Mouse (Mus musculus): ENCODE results near the gene Espnl. TPM values are rescaled to one million over a fixed set of nuclear protein-coding genes. Genes with fewer than 3 reads are reported as not detected.

Espnl gene
- polyA plus RNA-seq, 2 experiments, result 0.01 to 0.03 TPM

DNA sequence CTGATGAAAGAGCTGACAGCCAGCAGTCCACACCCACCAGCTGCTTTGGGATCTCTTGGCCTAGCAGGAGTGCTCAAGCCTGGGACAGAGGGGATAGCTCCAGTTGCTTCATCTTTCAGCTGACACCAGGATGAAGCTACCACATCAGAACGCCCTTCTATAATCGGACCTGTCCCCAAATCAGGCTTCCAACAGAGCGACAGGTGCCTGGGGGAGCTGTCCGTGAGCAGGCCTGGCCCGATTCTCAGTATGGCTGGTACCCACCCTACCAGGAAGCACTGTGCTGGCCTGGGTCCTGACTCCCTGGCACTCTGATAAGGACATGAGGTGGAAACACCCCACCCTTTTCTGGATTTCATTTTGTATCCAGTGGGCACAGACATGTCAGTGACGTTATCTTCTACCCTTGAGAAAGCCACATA lies 51.5 kb downstream of the Espnl start:
- Histone ChIP-seq H3K36me3 (replicated peaks; ENCODE audit: control insufficient read depth, insufficient read depth, low read depth) (peaks cover 73% of the 10 kb centered on the region), H3K4me1 (replicated peaks; ENCODE audit: control insufficient read depth in 2 of 2, insufficient read depth in 2 of 2, low read length in 1 of 2) (peaks cover 15 to 22% of the 10 kb centered on the region in 2 experiments), H3K9me3 (ENCODE audit: control insufficient read depth, low read length) (no peaks in the 10 kb centered on the region), H3K27me3 (ENCODE audit: control insufficient read depth, insufficient read depth, low read length) (no peaks in the 10 kb centered on the region), H3K4me3 (ENCODE audit: insufficient read depth in 1 of 2, low read depth in 2 of 2, low read length in 2 of 2) (no peak overlapping the region), H3K9ac (replicated peaks) (no peak overlapping the region), H3K27ac (peak overlapping the region; percentile 72), H3K4me2 (ENCODE audit: low read depth) (peak overlapping the region; percentile 36)
- DNase-seq (ENCODE audit: low read depth in 3 of 3, low spot score in 3 of 3), result peak; percentile 61 to 83 (median 66)
- TF ChIP-seq CTCF (IDR thresholded peaks at IDR 0.05; ENCODE audit: low read depth), result no peak
- peak; percentile 54; the same call in 1 of the 2 replicates for TF ChIP-seq EP300 (IDR thresholded peaks at IDR 0.05; ENCODE audit: low read depth)
- peak; percentile 89 for ATAC-seq (ENCODE audit: insufficient read depth)
- 24% methylated on average over 6 of the region's 6 CpGs for WGBS (ENCODE audit: insufficient replicate concordance)

DNA sequence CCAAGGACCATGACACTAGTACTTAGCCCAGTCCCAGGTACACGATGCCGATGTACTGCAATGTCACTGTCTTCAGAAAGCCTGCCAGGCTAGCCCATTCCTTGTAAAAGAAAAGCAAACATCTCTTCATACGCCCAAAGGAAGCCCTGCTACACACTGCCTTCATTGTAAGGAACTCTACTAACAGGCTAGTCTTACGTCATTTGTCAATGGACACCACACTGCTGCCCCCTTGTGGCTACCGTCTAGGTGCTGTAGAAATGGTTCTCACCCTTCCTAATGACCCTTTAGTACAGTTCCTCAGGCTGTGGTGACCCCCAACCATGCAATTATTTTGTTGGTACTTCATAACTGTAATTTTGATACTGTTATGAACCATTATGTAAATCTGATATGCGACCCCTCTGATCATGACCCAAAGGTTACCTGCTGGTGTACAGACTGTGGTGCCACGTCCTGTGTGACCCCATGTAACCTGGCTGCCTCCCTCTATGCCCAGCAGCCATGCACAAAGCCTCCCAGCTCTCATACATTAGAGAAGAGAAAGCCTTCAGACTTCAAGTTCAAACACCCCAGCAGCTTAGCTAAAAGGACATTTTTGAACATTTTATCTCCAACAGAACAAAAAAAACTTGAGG lies 58.7 kb downstream of the Espnl start:
- H3K27ac ChIP-seq, result no peak overlapping the region
- H3K9me3 ChIP-seq (ENCODE audit: control insufficient read depth, low read length), result no peaks in the 10 kb centered on the region
- 62% methylated on average over 7 of the region's 7 CpGs for WGBS (ENCODE audit: insufficient replicate concordance)
- peak; percentile 55 to 68 (median 64) for DNase-seq (ENCODE audit: low read depth in 3 of 3, low spot score in 3 of 3)
- TF ChIP-seq CTCF (IDR thresholded peaks at IDR 0.05; ENCODE audit: low read depth), result peak; percentile 92
- TF ChIP-seq EP300 (IDR thresholded peaks at IDR 0.05; ENCODE audit: low read depth), result no peak
- H3K4me3 ChIP-seq (ENCODE audit: insufficient read depth in 1 of 2, low read depth in 2 of 2, low read length in 2 of 2), result no peak overlapping the region
- no peak overlapping the region for H3K9ac ChIP-seq (replicated peaks)
- no peaks in the 10 kb centered on the region for H3K4me1 ChIP-seq (replicated peaks; ENCODE audit: control insufficient read depth in 2 of 2, insufficient read depth in 2 of 2, low read length in 1 of 2)
- peaks cover 88% of the 10 kb centered on the region for H3K36me3 ChIP-seq (replicated peaks; ENCODE audit: control insufficient read depth, insufficient read depth, low read depth)
- no peaks in the 10 kb centered on the region for H3K27me3 ChIP-seq (ENCODE audit: control insufficient read depth, insufficient read depth, low read length)
- H3K4me2 ChIP-seq (ENCODE audit: low read depth), result no peak overlapping the region
- peak; percentile 67; the same call in 1 of the 2 replicates for ATAC-seq (ENCODE audit: insufficient read depth)

DNA sequence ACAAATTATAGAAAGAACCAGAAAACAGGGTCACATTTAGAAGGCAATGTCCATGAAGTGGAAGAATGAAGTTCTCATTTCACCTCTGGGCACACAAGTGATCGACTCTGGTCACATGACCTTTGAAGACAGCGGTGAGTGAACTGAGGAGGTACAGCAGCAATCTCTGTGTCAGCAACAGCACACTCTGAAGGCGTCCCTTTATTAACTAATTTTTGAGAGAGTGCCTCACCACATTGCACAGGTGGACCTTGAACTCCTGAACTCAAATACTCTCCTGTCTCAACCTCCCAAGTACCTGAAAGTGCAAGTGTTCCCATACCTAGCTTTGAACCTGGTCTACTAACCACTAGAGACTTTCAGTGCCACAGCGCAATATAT lies 59.2 kb downstream of the Espnl start:
- 86% methylated on average over 4 of the region's 4 CpGs for WGBS (ENCODE audit: insufficient replicate concordance)
- peaks cover 86% of the 10 kb centered on the region for H3K36me3 ChIP-seq (replicated peaks; ENCODE audit: control insufficient read depth, insufficient read depth, low read depth)
- no peak for ATAC-seq (ENCODE audit: insufficient read depth)

DNA sequence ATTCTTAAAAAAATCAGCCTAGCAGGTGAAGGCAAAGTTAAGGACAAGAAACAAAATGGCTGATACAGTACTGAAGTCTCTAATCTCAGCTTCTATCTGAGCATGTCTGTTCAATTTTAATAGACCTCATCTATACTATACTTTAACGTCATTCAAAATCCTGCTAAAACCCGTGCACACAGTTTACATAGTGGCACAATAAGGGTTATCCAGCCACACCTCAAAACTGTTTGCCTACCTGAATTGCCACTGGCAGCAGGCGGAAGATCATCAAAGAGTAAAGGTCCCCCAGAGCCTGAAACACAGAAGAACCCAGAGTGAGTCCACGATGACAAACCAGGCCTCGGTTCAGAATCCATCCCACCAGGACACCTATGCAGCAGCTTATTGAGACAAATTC lies 68.5 kb downstream of the Espnl start:
- Histone ChIP-seq H3K27ac (no peak overlapping the region), H3K36me3 (replicated peaks; ENCODE audit: control insufficient read depth, insufficient read depth, low read depth) (peaks cover 72% of the 10 kb centered on the region), H3K27me3 (ENCODE audit: control insufficient read depth, insufficient read depth, low read length) (no peaks in the 10 kb centered on the region), H3K9ac (replicated peaks) (no peak overlapping the region), H3K9me3 (ENCODE audit: control insufficient read depth, low read length) (no peaks in the 10 kb centered on the region), H3K4me3 (ENCODE audit: insufficient read depth in 1 of 2, low read depth in 2 of 2, low read length in 2 of 2) (no peak overlapping the region), H3K4me1 (replicated peaks; ENCODE audit: control insufficient read depth in 2 of 2, insufficient read depth in 2 of 2, low read length in 1 of 2) (no peaks in the 10 kb centered on the region), H3K4me2 (ENCODE audit: low read depth) (no peak overlapping the region)
- no peak for DNase-seq (ENCODE audit: low read depth in 3 of 3, low spot score in 3 of 3)
- TF ChIP-seq EP300 (IDR thresholded peaks at IDR 0.05; ENCODE audit: low read depth), result no peak
- TF ChIP-seq CTCF (IDR thresholded peaks at IDR 0.05; ENCODE audit: low read depth), result no peak
- no peak for ATAC-seq (ENCODE audit: insufficient read depth)
- WGBS (ENCODE audit: insufficient replicate concordance), result 81% methylated on average over 5 of the region's 5 CpGs

More for the DNA sequence above, 59.2 kb downstream of the Espnl start:
- H3K27ac ChIP-seq, result no peak overlapping the region
- H3K9ac ChIP-seq (replicated peaks), result no peak overlapping the region
- H3K9me3 ChIP-seq (ENCODE audit: control insufficient read depth, low read length), result no peaks in the 10 kb centered on the region
- no peaks in the 10 kb centered on the region for H3K4me1 ChIP-seq (replicated peaks; ENCODE audit: control insufficient read depth in 2 of 2, insufficient read depth in 2 of 2, low read length in 1 of 2)
- no peak overlapping the region for H3K4me2 ChIP-seq (ENCODE audit: low read depth)
- no peaks in the 10 kb centered on the region for H3K27me3 ChIP-seq (ENCODE audit: control insufficient read depth, insufficient read depth, low read length)
- H3K4me3 ChIP-seq (ENCODE audit: insufficient read depth in 1 of 2, low read depth in 2 of 2, low read length in 2 of 2), result no peak overlapping the region
- TF ChIP-seq EP300 (IDR thresholded peaks at IDR 0.05; ENCODE audit: low read depth) (no peak), CTCF (IDR thresholded peaks at IDR 0.05; ENCODE audit: low read depth) (no peak)
- no peak for DNase-seq (ENCODE audit: low read depth in 3 of 3, low spot score in 3 of 3)

DNA sequence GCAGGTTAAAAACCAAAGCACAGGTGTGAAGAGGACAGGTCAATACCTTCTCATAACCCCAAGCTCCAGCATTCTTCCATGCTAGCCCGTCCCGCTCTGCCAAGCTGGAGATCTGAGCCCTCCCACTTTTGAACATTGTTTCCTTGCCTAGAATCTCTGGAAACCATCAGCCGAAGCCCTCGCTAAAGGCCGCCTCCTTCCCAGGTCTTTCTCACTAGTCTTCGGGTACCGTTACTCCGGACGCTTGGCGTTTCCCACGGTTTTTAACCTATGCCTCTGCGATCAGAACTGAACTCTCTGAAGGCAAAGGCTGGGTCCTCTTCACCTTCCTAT lies 76.0 kb downstream of the Espnl start:
- TF ChIP-seq EP300 (IDR thresholded peaks at IDR 0.05; ENCODE audit: low read depth) (no peak), CTCF (IDR thresholded peaks at IDR 0.05; ENCODE audit: low read depth) (no peak)
- Histone ChIP-seq H3K4me3 (ENCODE audit: insufficient read depth in 1 of 2, low read depth in 2 of 2, low read length in 2 of 2) (peak overlapping the region; percentile 92 to 99), H3K27me3 (ENCODE audit: control insufficient read depth, insufficient read depth, low read length) (no peaks in the 10 kb centered on the region), H3K9ac (replicated peaks) (peak overlapping the region; percentile 95), H3K4me2 (ENCODE audit: low read depth) (peak overlapping the region; percentile 98), H3K27ac (peak overlapping the region; percentile 79), H3K9me3 (ENCODE audit: control insufficient read depth, low read length) (no peaks in the 10 kb centered on the region), H3K4me1 (replicated peaks; ENCODE audit: control insufficient read depth in 2 of 2, insufficient read depth in 2 of 2, low read length in 1 of 2) (peaks cover 9 to 17% of the 10 kb centered on the region in 2 experiments), H3K36me3 (replicated peaks; ENCODE audit: control insufficient read depth, insufficient read depth, low read depth) (peaks cover 22% of the 10 kb centered on the region)
- ATAC-seq (ENCODE audit: insufficient read depth) (no peak), DNase-seq (ENCODE audit: low read depth in 3 of 3, low spot score in 3 of 3) (no peak)
- under 1% methylated on average over 12 of the region's 12 CpGs for WGBS (ENCODE audit: insufficient replicate concordance)

Other genes with a start within 250 kb of the Espnl start
- 0.31 and 0.95 TPM in 2 replicates for gene Rbm44, start 177.0 kb upstream of the Espnl start, polyA plus RNA-seq (2012; rRNA removed)
- 0.94 and 1.4 TPM in 2 replicates for gene Rbm44, start 177.0 kb upstream of the Espnl start, polyA plus RNA-seq (2014; fragmentation: Nextera tagmentation; extraction: Ambion mirVana)
- gene Ramp1, start 142.3 kb upstream of the Espnl start, polyA plus RNA-seq (2012; rRNA removed), result 2.4 and 2.5 TPM in 2 replicates
- 4.9 and 5.2 TPM in 2 replicates for gene Ramp1, start 142.3 kb upstream of the Espnl start, polyA plus RNA-seq (2014; fragmentation: Nextera tagmentation; extraction: Ambion mirVana)
- 31.0 and 41.1 TPM in 2 replicates for gene Ube2f, start 71.8 kb upstream of the Espnl start, polyA plus RNA-seq (2012; rRNA removed)
- 58.3 and 61.1 TPM in 2 replicates for gene Ube2f, start 71.8 kb upstream of the Espnl start, polyA plus RNA-seq (2014; fragmentation: Nextera tagmentation; extraction: Ambion mirVana)
- 20.7 and 21.0 TPM in 2 replicates for gene Scly, start 23.7 kb upstream of the Espnl start, polyA plus RNA-seq (2012; rRNA removed)
- 21.0 and 22.6 TPM in 2 replicates for gene Scly, start 23.7 kb upstream of the Espnl start, polyA plus RNA-seq (2014; fragmentation: Nextera tagmentation; extraction: Ambion mirVana)
- 0.01 and 0.02 TPM in 2 replicates for gene Klhl30, start 28.9 kb downstream of the Espnl start, polyA plus RNA-seq (2012; rRNA removed)
- gene Klhl30, start 28.9 kb downstream of the Espnl start, polyA plus RNA-seq (2014; fragmentation: Nextera tagmentation; extraction: Ambion mirVana), result not detected in 2 replicates
- gene Erfe, start 44.4 kb downstream of the Espnl start, polyA plus RNA-seq (2012; rRNA removed), result 2.2 and 2.7 TPM in 2 replicates
- gene Erfe, start 44.4 kb downstream of the Espnl start, polyA plus RNA-seq (2014; fragmentation: Nextera tagmentation; extraction: Ambion mirVana), result 2.3 and 2.4 TPM in 2 replicates
- 30.9 and 46.0 TPM in 2 replicates for gene Ilkap, start 76.7 kb downstream of the Espnl start, polyA plus RNA-seq (2012; rRNA removed)
- gene Ilkap, start 76.7 kb downstream of the Espnl start, polyA plus RNA-seq (2014; fragmentation: Nextera tagmentation; extraction: Ambion mirVana), result 62.1 and 65.8 TPM in 2 replicates
- gene Hes6, start 92.0 kb downstream of the Espnl start, polyA plus RNA-seq (2012; rRNA removed), result 11.2 and 12.9 TPM in 2 replicates
- 14.5 and 15.1 TPM in 2 replicates for gene Hes6, start 92.0 kb downstream of the Espnl start, polyA plus RNA-seq (2014; fragmentation: Nextera tagmentation; extraction: Ambion mirVana)
- gene Per2, start 137.2 kb downstream of the Espnl start, polyA plus RNA-seq (2012; rRNA removed), result 3.3 and 3.7 TPM in 2 replicates
- gene Per2, start 137.2 kb downstream of the Espnl start, polyA plus RNA-seq (2014; fragmentation: Nextera tagmentation; extraction: Ambion mirVana), result 1.6 and 2.2 TPM in 2 replicates
- gene Traf3ip1, start 172.6 kb downstream of the Espnl start, polyA plus RNA-seq (2012; rRNA removed), result 2.4 and 4.1 TPM in 2 replicates
- 1.3 TPM in 2 replicates for gene Traf3ip1, start 172.6 kb downstream of the Espnl start, polyA plus RNA-seq (2014; fragmentation: Nextera tagmentation; extraction: Ambion mirVana)
- 9.4 and 10.4 TPM in 2 replicates for gene Asb1, start 218.5 kb downstream of the Espnl start, polyA plus RNA-seq (2012; rRNA removed)
- 12.6 and 15.8 TPM in 2 replicates for gene Asb1, start 218.5 kb downstream of the Espnl start, polyA plus RNA-seq (2014; fragmentation: Nextera tagmentation; extraction: Ambion mirVana)